Mouse (Mus musculus): ENCODE data around the gene Rlbp1. TPM values are rescaled to one million over a fixed set of nuclear protein-coding genes. Genes with fewer than 3 reads are reported as not detected.

Rlbp1 gene
- total RNA-seq (2022), result not detected

DNA sequence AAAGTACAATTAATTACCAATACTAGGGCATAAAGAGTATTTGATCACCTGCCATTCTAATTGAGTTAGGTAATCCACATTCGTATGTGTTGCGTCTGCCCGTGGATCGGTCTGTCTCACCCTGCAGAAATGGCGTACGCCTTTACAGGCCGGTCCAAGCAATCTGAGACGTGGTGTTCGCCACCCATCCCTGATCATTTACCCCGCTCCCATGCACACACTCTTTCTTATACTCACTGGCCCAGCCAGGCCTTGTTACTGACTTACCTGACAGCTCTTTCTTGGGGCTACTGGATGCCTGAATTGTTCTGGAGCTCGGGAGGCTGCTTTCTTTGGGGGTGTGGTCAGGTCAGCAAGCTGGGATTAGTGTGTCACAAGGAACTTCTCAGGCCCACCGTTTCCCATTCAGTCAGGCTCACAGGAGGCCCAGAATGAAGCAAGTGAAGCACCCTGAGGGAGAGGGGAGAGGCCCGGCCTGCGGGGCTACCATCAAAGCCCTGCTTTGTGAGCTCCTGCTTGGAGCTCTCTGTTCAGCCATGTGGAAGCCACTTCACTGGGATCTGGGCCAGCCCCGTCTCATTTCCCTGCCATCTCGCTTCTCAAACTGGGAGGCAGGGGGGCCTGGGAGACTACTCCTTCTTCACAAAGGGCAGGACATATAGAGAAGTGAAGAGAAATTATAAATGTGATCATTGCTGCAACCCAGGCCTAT is at the start of gene Rlbp1:
Gene Rlbp1 (minus strand): TSS at position 627 of the 712 bp plus-strand sequence.
- DNase-seq (ENCODE audit: low spot score in 2 of 2), result no peak

DNA sequence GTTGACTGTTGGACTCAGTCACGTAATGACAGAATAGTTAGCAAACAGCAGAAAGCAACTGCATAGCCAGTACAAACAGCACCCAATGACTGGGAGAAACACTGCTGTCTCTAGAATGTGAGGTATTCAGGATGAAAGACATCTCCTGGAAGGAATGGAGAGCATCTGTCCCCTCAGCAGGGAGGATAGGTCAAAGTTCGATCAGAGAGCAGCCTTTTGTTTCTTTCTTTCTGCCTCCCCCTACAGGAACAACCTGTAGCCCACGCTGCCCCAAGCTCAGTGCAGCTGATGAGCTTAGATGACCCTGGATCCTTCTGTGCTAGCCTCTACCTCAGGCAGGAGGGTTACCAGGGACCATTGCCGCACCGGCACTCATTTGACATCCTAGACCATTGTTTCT is 41.4 kb upstream of the Rlbp1 start:
- no peak for DNase-seq (ENCODE audit: low spot score in 2 of 2)

DNA sequence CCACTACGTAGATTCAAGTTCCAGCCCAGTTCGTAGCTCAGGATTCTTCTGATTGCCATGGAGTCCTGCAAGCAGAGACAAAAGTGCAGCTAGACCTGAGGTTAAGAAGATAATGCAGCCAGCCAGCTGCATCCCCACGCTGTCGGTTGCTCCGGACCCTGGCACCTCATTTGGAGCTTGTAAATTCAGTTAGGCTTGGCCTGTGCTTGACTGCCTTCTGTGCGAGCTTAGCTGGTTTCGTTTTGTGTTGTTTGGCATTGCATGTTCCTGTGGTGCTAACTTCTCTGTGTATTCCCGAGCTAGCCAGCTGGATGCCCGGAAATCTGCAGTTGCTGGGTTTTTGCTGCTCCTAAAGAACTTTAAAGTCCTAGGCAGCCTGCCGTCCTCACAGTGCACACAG is 39.0 kb upstream of the Rlbp1 start:
- DNase-seq (ENCODE audit: low spot score in 2 of 2), result no peak

DNA sequence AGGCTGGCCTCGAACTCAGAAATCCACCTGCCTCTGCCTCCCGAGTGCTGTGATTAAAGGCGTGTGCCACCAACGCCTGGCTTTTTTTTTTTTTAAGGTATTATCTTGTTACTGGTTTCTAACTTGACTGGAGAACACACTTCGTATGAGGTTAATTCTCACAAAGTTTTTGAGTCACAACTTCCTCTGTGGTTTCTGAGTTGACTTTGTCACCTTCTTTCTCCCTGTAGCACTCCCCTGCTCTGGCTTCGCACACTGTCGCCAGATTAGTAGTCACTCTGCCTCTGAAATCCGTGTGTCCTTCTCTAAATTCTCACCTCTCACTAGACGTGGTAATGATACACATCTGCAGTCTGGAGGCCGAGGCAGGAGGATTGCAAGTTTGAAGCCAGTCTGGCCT is 36.0 kb upstream of the Rlbp1 start:
- DNase-seq (ENCODE audit: low spot score in 2 of 2), result no peak

DNA sequence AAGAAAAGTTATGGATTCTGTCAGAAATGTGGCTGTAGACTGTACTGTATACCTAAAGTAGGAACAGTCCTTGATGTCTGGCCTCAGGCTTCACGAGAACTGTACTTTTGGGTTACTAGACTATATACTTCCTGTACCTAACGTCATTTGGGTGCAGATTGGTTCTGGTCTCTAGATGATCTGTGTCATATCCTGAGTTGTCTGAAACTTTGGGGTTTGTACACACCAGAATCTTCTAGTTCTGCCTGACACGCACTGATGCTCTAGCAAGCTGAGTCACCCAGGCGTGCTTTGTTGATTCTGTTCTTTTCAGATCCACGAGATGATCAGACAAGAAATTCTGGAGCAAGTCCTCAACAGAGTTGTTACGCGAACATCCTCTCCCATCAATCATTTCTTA is 33.1 kb upstream of the Rlbp1 start:
- DNase-seq (ENCODE audit: low spot score in 2 of 2), result no peak

DNA sequence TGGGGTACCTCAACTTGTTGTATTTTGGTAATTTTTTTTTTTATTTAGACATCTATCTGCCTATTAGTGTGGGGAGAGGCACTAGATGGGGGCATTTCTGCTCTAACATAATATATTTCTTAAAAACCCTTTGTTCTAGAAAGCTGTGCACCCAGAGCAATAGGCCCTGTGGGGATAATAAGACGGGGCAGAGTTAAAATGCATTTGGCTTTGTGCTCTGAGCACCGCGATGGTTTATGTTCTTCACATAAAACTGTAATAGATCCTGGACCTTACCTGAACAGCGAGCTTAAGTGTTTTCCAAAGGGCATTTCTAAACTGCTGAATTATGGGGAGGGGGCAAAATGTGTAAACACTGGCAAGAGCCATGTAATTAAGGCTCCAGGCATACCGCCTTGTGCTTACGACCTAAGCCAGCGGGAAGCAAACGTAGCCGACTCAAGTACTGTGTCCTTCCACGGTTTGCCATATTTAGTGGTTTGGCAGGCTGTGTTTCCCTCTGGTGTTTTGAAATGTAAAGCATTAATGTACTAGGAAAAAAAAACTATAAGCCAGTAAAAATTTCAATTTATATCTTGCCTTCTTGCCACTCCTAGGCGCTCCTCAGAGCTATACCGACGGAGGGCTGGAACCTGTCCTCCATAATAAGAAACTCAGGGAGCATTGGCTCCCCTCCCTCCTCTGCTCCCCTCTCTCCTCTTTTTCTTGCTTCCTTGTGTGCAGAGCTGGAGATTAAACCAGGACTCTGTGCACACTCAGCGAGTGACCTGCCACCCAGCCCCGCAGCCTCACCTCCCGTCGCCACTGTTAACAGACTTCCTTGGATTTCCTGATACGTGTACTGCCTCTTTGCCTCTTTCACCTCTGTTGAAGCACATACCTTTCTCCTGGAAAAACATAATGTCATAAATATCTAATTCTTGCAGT is 27.9 kb upstream of the Rlbp1 start:
- DNase-seq (ENCODE audit: low spot score in 2 of 2), result no peak

DNA sequence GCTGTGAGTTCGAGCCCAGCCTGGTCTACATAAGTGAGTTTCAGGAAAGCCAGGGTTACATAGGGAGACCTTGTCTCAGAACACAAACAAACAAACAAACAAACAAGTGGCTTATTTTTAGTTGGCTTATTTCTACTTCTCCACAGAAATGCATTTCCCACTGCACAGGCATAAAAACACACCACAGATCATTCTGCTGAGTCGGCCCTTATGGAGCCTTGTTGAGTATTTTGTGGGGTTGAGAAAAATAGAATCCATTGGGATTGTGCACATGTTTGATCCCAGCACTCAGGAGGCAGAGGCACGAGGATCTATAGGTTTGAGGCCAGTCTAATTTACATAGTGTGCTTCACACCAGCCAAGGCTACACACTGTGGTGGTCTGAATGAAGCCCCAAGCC is 13.4 kb upstream of the Rlbp1 start:
- DNase-seq (ENCODE audit: low spot score in 2 of 2), result no peak

DNA sequence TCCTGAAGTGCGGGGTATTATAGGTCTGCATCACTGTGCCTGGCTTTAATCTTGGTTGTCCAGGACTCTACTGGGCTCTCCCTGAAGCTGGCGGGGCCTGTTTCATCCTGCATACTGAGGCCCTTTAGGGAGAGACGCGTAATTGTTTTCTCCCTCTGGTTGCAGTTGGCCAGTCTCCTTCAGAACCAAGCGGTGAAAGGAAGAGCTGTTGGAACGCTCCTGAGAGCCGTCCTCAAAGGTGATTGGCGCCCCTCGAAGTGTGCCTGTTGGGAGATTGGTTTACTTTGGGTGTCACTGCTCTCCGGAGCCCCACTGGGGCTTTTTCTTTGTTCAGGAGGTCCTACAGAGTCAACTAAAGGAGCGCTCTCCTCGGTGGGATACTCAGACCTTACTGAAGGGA is 12.1 kb upstream of the Rlbp1 start:
- DNase-seq (ENCODE audit: low spot score in 2 of 2), result no peak

DNA sequence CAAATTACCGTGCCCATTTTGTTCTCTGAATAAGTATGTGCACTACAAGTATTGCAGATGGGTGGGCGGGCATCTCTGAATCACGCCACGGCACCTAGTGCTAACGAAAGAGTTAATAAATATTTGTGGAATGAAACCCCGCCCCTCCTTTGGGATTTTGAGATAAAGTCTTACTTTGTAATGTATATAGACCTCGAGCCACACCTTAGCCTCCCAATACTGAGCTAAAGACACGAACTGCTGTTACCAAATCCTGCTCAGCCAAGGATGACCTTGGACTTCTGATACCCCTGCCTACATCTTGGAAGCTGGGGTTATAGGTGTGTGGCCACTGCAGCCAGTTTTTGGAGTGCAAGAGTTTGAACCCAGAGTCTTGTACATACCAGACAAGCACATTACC is 11.6 kb upstream of the Rlbp1 start:
- DNase-seq (ENCODE audit: low spot score in 2 of 2), result no peak

DNA sequence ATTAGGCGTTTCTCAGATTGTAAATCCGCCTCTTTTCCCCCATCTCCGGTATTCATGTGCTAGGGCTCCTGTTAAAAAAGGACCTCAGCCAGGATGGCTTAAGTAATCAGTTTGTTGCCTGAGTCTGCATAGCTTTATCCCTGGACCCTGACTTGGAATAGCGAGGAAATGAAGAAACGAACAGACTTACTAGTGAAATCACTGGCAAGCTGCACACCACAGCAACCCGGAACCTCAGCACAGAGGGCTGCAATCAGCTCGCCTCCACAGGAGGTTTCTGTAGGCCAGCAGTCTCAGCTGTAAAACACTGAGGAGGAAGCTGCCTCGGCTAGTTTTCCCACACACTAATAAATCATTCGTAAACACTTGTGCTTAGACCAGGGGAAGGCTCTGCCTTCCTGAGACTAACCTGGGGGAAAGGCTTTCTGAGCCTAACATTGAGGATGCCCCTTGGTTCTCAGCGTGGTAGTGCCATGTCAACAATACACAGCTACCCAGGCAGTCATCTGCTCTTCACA is 10.7 kb upstream of the Rlbp1 start:
- DNase-seq (ENCODE audit: low spot score in 2 of 2), result no peak

DNA sequence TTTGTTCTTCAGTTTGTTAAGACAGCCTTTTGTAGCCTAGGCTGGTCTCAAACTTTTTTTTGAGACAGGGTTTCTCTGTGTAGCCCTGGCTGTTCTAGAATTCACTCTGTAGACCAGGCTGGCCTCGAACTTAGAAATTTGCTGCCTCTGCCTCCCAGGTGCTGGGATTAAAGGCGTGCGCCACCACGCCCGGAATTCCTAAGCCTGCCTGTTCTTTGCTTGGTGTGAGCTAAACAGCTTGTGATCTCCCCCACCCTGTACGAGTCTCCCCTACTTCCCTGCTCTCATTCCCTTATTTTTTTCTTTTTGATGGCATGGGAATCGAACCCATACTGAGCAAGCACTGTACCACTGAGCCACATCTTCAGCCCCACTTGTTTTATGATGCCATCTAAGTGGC is 8.3 kb upstream of the Rlbp1 start:
- DNase-seq (ENCODE audit: low spot score in 2 of 2), result no peak

DNA sequence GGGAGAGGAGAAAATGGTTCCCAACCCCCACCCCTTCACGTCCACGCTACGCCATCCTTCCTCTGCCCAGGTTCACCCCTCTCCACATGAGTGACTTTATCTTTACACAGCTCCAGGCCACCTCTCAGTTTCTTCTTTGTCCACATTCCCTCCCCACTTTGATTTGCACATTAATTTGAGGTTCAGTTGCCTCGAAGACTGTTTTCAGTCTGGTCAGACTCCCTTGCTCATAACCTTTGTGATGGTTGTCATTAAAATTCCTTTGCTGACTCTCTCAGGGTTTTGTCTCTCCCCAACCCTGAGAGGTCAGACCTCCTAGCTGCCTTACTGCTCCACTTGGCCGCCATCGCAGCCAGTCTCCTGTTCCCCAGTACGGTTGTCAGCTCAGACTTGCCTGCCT is 7.8 kb upstream of the Rlbp1 start:
- no peak for DNase-seq (ENCODE audit: low spot score in 2 of 2)

DNA sequence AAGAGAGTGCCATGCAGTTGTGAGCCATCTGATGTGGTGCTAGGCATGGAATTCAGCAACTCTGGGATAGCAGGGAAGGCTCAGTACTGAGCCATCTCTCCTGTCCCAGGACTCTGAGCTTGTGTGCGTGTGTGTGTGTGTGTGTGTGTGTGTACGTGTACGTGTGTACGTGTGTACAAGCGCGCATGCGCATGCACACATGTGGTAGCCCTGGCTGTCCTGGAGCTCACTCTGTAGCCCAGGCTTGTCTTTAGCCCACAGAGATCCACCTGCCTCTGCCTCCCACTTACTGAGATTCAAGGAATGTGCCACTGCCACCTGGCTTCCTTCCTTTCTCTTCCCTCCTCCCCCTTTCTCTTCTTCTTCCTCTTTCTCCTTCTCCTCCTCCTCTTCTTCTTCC is 7.1 kb upstream of the Rlbp1 start:
- no peak for DNase-seq (ENCODE audit: low spot score in 2 of 2)

DNA sequence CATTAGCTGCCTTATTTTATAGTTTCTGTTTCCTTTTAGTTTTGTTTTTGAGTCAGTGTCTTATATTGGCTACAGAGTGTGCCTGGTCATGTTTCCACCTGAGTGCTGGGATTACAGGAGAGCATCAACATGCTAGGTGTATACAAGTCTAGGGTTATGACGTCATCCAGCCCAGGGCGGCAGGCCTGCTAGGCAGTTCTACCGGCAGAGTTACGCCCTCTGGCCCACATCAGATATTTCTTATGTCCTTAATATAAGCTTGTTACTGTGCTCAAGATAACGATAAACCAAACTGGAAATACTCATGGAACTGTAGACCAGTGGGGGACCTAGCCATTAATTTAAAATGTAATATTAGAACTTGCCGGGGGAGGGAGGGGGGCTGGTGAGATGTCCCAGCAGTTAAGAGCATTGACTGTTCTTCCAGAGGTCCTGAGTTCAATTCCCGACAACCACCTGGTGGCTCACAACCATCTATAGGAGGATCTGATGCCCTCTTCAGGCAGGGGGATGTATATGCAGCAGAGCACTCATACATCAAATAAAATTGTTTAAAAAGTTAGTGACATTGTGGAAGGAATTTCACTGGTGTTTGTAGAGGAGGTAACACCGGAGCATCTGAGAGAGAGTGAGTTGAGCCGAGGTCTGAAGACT is 6.1 kb upstream of the Rlbp1 start:
- DNase-seq (ENCODE audit: low spot score in 2 of 2), result no peak

DNA sequence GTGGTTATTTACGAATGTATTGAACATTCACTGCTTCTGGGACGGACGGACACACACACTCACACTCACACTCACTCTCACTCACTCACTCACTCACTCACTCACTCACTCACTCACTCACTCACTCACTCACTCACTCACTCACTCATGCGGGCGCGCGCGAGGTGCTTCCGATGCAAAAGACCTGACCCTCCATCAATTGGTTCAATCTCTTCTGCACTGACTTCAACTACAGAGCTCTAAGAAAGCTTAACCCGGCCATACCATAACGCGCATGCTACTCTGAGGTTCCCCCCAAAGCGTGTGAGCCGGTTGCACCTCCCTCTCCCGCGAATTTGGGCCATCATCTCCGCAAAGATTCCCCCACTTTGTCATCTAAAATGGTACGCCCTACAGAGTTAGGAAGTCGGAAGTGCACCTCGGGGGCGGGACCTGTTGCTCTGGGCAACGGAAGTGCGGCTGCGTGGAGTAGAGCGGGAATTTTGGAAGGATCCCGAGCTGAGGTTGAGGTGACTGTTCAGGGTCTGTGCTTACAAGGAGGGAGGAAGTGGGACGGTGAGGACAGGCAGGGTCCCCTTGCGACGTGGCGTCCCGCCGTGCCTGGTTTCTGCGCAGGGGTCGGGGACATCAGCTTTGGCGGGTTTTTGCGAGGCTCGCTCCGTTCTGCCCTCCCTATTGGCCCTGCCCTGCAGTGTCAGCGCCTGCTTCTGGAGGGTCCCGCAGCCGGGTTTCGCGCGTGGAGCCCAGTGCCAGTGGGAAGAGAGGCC is 5.2 kb upstream of the Rlbp1 start, which contains the start of gene Fanci:
Gene Fanci (plus strand): TSS at position 47 of the 767 bp plus-strand sequence.
- peak; percentile 90 for DNase-seq (ENCODE audit: low spot score in 2 of 2)

DNA sequence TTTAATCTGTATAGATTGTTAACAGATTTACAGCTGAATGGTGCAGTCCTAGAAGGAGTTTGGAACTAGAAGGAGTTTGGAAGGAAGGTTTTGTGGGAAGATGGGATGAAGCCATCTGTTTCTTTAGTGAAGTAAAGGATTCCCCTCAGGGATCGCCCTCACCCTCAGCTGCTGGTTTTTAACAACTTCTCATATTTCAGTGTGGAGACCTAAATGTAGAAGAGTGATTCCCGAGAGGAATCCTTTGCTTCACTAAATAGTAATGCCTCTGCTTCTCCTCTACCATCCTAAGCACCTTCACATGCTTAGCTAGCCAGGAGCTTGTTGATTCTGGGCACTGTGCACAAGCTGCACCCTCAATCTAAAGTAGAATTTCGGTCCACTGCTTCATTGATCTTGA is 4.6 kb upstream of the Rlbp1 start:
- no peak for DNase-seq (ENCODE audit: low spot score in 2 of 2)

DNA sequence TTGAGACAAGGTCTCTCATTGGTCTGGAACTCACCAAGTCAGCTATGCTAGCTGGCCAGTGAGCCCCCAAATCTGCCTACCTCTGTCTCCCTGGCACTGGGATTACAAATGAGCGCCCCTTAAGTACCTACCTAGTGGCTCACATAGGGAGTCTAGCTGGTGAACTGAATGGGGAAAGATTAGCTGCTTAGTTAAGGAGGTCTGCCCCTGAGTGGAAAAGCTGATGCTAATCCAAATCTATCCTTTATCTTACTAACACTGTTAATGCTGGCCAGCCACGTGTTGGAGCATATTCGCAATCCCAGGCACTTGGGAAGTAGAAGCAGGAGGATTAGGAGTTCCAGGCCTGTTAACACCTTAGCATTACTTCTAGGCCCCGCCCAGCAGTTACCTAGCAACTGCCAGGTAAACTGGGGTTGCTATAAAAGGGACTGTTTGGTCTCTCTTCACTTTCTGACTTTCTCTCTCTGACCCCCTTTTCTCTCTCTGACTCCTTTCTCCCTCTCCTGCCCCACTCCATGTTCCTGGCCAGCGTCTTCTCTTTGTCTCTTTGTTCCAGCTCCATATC is 3.4 kb upstream of the Rlbp1 start:
- DNase-seq (ENCODE audit: low spot score in 2 of 2), result no peak

DNA sequence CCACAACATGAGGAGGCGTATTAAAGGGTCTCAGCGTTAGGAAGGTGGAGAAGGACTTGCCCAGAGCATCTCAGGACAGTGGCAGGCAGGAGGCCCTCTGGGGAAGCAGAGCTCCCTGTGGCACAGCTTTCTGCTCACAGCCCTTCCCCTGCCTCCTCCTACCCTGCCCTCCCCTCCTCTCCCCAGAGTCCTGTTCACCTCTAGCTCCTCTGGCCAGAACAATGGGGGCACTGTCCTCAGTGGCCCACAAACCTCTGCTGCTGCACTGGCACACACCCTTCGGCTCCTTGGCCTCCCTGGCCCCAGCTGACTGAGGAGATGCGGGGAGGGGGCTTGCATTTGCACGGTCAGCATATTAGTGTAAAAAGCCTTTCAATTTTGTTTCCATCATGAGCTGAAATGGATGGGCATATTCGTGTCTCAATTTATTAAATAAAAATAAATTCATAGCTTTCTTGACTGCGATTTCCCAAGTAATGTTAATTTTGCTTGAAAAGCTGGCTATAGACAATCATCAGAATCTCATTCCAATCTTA is 1.9 kb upstream of the Rlbp1 start:
- DNase-seq (ENCODE audit: low spot score in 2 of 2), result no peak

DNA sequence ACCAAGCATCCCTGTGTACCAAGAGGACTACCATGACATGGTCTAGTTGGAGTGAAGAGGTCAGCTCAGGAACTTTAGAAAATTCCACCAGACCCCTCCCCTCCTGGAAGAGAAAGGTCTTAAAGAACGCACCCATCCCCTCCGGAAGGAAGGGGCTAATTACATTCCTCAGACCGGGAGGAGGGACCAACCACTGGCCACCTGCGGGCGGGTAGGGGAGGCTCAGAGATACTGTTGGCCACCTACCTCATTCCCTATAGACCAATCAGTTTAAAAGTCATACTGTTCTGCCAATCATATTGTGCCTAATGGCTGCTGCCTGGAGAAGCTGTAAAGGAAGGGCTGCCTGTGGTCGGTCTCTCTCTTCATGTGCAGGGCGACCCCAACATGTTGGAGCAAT is 1.1 kb upstream of the Rlbp1 start:
- no peak for DNase-seq (ENCODE audit: low spot score in 2 of 2)

DNA sequence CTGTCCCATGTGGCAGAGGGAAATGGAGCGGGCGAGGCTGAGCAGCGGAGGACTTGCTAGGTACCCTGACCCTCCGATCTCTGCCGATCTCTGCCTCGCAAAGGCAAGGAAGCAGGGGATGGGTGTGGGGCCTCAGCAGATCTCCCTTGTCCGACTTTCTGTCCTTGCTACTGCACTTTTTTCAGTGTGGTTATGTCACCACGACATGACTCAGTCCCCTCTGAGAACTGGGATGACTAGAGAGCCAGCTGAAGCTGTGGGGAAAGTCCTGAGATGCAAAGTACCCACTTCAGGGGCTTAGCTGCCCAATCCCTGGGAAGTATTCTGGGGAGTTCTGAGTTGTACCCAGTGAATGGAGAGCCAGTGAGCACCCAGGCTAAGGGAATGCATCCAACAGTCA is 292 bp upstream of the Rlbp1 start:
- DNase-seq (ENCODE audit: low spot score in 2 of 2), result no peak
